Mouse (Mus musculus): ENCODE measurements at regions not wholly inside any gene's neighbourhood (a gene's known extent, or its start where the extent isn't known, plus 50 kb on each side); places are given as distances from the start of the nearest gene placed in this dataset.

GRCm38 (mm10) chr14:47990716-47991115 lies 129.9 kb upstream of the Peli2 start:
- no peak for DNase-seq (ENCODE audit: low spot score)

- DNase-seq (ENCODE audit: low spot score), result no peak
These were observed 129.1 kb upstream of the Peli2 start for GRCm38 (mm10) chr14:47991546-47991945.

- DNase-seq (ENCODE audit: low spot score), result no peak
These were observed 128.5 kb upstream of the Peli2 start for GRCm38 (mm10) chr14:47992091-47992490.

GRCm38 (mm10) chr14:47992851-47993250 lies 127.8 kb upstream of the Peli2 start:
- DNase-seq (ENCODE audit: low spot score), result no peak

GRCm38 (mm10) chr14:47998936-47999335 lies 121.7 kb upstream of the Peli2 start:
- DNase-seq (ENCODE audit: low spot score), result no peak

- DNase-seq (ENCODE audit: low spot score), result no peak
These were observed 115.3 kb upstream of the Peli2 start for GRCm38 (mm10) chr14:48005092-48005928.

- DNase-seq (ENCODE audit: low spot score), result no peak
These were observed 114.7 kb upstream of the Peli2 start for GRCm38 (mm10) chr14:48005929-48006309.

GRCm38 (mm10) chr14:48012361-48013215 lies 108.0 kb upstream of the Peli2 start:
- no peak for DNase-seq (ENCODE audit: low spot score)

GRCm38 (mm10) chr14:48013431-48013830 lies 107.2 kb upstream of the Peli2 start:
- DNase-seq (ENCODE audit: low spot score), result no peak

GRCm38 (mm10) chr14:48014776-48015175 lies 105.8 kb upstream of the Peli2 start:
- no peak for DNase-seq (ENCODE audit: low spot score)

- no peak for DNase-seq (ENCODE audit: low spot score)
These were observed 102.7 kb upstream of the Peli2 start for GRCm38 (mm10) chr14:48017971-48018370.

- DNase-seq (ENCODE audit: low spot score), result no peak
These were observed 101.3 kb upstream of the Peli2 start for GRCm38 (mm10) chr14:48019331-48019730.

GRCm38 (mm10) chr14:48022271-48022670 lies 98.4 kb upstream of the Peli2 start:
- DNase-seq (ENCODE audit: low spot score), result no peak

GRCm38 (mm10) chr14:48024051-48024693 lies 96.5 kb upstream of the Peli2 start:
- DNase-seq (ENCODE audit: low spot score), result no peak

GRCm38 (mm10) chr14:48039286-48039790 lies 81.3 kb upstream of the Peli2 start:
- DNase-seq (ENCODE audit: low spot score), result no peak

GRCm38 (mm10) chr14:48046094-48046493 lies 74.5 kb upstream of the Peli2 start:
- DNase-seq (ENCODE audit: low spot score), result no peak

GRCm38 (mm10) chr14:48046831-48047230 lies 73.8 kb upstream of the Peli2 start:
- DNase-seq (ENCODE audit: low spot score), result no peak

- no peak for DNase-seq (ENCODE audit: low spot score)
These were observed 70.7 kb upstream of the Peli2 start for GRCm38 (mm10) chr14:48049698-48050459.

GRCm38 (mm10) chr14:48050460-48050760 lies 70.2 kb upstream of the Peli2 start:
- no peak for DNase-seq (ENCODE audit: low spot score)

GRCm38 (mm10) chr14:48051971-48052370 lies 68.7 kb upstream of the Peli2 start:
- no peak for DNase-seq (ENCODE audit: low spot score)

GRCm38 (mm10) chr14:48052405-48052804 lies 68.2 kb upstream of the Peli2 start:
- no peak for DNase-seq (ENCODE audit: low spot score)

Measured in gastrocnemius, adult 18-20 months (tissue).